Mouse (Mus musculus): ENCODE measurements around the gene Aebp2. TPM values are rescaled to one million over a fixed set of nuclear protein-coding genes. Genes with fewer than 3 reads are reported as not detected.
"Not testable (repeated sequence)": the region's sequence is repeated elsewhere in the genome, so short reads cannot be mapped to it uniquely, and the experiment has no call there.

Gene Aebp2
- polyA plus RNA-seq (2014; fragmentation: Nextera tagmentation; extraction: Ambion mirVana) = 11.3 and 11.6 TPM in 2 replicates

DNA sequence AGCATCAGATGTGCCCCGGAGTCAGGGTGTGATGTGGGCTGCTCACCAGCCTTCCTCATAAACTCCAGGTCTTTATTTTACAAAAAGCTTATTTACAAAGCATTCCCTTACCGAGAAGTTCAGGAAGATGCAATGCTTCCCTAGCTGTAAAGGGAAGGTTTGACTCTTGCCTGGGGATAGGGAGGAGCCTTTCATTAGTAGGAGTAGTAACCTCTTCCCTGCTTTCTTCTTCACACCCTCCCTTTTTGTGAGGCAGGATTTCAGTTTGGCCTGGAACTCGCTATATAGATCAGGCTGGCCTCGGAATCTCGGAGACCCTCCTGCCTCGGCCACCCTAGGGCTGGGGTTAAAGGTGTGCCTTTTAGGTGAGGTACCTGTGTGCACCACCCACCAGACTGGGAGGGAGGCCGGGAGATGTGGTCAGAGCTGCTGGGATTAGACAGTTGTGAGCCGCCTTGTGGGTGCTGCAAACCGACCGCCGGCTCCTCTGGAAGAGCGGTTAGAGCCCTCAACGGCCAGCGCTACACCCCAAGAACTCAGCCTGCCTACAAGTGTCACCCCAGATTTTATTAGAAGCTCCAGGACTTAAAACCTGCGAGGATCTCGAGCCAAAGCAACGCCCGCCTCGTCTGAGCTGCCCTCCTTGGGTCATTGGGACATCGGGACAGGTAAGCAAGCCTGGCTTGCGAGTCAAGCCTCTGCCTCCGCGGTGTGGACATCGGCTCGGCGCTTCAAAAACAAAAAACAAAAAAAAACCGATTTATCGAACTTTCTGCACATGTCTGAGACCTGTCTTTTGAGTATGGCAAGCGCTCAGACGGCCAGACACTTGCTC, at the start of gene Aebp2:
Aebp2 (plus strand) TSS at position 273 of the 835 bp plus-strand sequence.
- Histone ChIP-seq H3K9ac (ENCODE audit: low read length) (peak within 1 kb of the TSS; percentile 99), H3K4me1 (ENCODE audit: control insufficient read depth in 2 of 2, insufficient read depth in 2 of 2, low read length in 2 of 2) (peaks cover 17 to 21% of the 10 kb centered on the region in 2 experiments), H3K27ac (replicated peaks in 1 of 2; ENCODE audit: control insufficient read depth in 1 of 2, insufficient read depth in 1 of 2, low read depth in 2 of 2, low read length in 2 of 2) (peak within 1 kb of the TSS; percentile 88 to 96), H3K9me3 (ENCODE audit: control insufficient read depth, low read length) (no peaks in the 10 kb centered on the region), H3K4me3 (ENCODE audit: control insufficient read depth in 1 of 2, insufficient read depth in 1 of 2, low read depth in 1 of 2, low read length in 2 of 2) (peak within 1 kb of the TSS; percentile 96 to 100), H3K4me2 (ENCODE audit: low read length) (peak within 1 kb of the TSS; percentile 88), H3K36me3 (ENCODE audit: control insufficient read depth, insufficient read depth, low read length) (no peaks in the 10 kb centered on the region), H3K27me3 (ENCODE audit: control insufficient read depth, insufficient read depth, low read length) (no peaks in the 10 kb centered on the region)
- 40% methylated on average over 30 of the region's 30 CpGs for WGBS
- ATAC-seq (ENCODE audit: insufficient number of reproducible peaks, insufficient read depth, low FRiP score, low read depth) = no peak

- H3K36me3 ChIP-seq (ENCODE audit: control insufficient read depth, insufficient read depth, low read length) = peaks cover 64% of the 10 kb centered on the region
Measured at GRCm38 (mm10) chr6:140574943-140575342, 47.5 kb upstream of the Aebp2 start.

DNA sequence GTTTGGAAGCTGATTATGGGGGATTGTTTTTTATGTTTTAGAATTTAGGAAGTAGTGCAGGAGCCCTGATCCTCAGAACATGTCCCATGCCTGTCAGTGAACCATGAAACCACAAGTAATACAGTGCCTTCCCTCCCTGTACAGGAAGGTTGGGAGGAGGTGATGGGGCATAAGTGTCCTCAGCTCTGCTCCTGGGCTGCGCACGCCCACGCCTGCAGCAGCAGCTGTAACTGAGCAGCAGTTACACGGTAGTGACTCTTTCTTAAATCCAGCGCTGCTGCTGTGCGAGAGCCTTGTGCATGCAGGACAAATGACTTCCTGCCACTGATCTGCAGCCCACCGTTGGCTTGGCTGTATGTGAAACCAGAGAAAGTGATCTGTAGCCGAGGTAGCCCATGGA, 46.3 kb upstream of the Aebp2 start:
- Histone ChIP-seq H3K27ac (replicated peaks in 1 of 2; ENCODE audit: control insufficient read depth in 1 of 2, insufficient read depth in 1 of 2, low read depth in 2 of 2, low read length in 2 of 2) (no peak overlapping the region), H3K36me3 (ENCODE audit: control insufficient read depth, insufficient read depth, low read length) (peaks cover 56% of the 10 kb centered on the region), H3K4me1 (ENCODE audit: control insufficient read depth in 2 of 2, insufficient read depth in 2 of 2, low read length in 2 of 2) (peaks cover 0 to 5% of the 10 kb centered on the region in 2 experiments; a peak in 1 of 4 replicates), H3K4me3 (ENCODE audit: control insufficient read depth in 1 of 2, insufficient read depth in 1 of 2, low read depth in 1 of 2, low read length in 2 of 2) (no peak overlapping the region), H3K4me2 (ENCODE audit: low read length) (no peak overlapping the region), H3K9me3 (ENCODE audit: control insufficient read depth, low read length) (no peaks in the 10 kb centered on the region), H3K9ac (ENCODE audit: low read length) (no peak overlapping the region), H3K27me3 (ENCODE audit: control insufficient read depth, insufficient read depth, low read length) (no peaks in the 10 kb centered on the region)
- WGBS = 85% methylated on average over 8 of the region's 8 CpGs
- ATAC-seq (ENCODE audit: insufficient number of reproducible peaks, insufficient read depth, low FRiP score, low read depth) = no peak

More at GRCm38 (mm10) chr6:140574943-140575342, 47.5 kb upstream of the Aebp2 start:
- H3K27me3 ChIP-seq (ENCODE audit: control insufficient read depth, insufficient read depth, low read length) = no peaks in the 10 kb centered on the region
- H3K4me1 ChIP-seq (ENCODE audit: control insufficient read depth in 2 of 2, insufficient read depth in 2 of 2, low read length in 2 of 2) = peaks cover 0 to 10% of the 10 kb centered on the region in 2 experiments; a peak in 2 of 4 replicates
- no peak overlapping the region for H3K9ac ChIP-seq (ENCODE audit: low read length)
- H3K4me3 ChIP-seq (ENCODE audit: control insufficient read depth in 1 of 2, insufficient read depth in 1 of 2, low read depth in 1 of 2, low read length in 2 of 2) = no peak overlapping the region
- no peak for ATAC-seq (ENCODE audit: insufficient number of reproducible peaks, insufficient read depth, low FRiP score, low read depth)
- H3K9me3 ChIP-seq (ENCODE audit: control insufficient read depth, low read length) = no peaks in the 10 kb centered on the region
- WGBS = 94% methylated on average over 3 of the region's 3 CpGs
- no peak overlapping the region for H3K27ac ChIP-seq (replicated peaks in 1 of 2; ENCODE audit: control insufficient read depth in 1 of 2, insufficient read depth in 1 of 2, low read depth in 2 of 2, low read length in 2 of 2)
- H3K4me2 ChIP-seq (ENCODE audit: low read length) = no peak overlapping the region

DNA sequence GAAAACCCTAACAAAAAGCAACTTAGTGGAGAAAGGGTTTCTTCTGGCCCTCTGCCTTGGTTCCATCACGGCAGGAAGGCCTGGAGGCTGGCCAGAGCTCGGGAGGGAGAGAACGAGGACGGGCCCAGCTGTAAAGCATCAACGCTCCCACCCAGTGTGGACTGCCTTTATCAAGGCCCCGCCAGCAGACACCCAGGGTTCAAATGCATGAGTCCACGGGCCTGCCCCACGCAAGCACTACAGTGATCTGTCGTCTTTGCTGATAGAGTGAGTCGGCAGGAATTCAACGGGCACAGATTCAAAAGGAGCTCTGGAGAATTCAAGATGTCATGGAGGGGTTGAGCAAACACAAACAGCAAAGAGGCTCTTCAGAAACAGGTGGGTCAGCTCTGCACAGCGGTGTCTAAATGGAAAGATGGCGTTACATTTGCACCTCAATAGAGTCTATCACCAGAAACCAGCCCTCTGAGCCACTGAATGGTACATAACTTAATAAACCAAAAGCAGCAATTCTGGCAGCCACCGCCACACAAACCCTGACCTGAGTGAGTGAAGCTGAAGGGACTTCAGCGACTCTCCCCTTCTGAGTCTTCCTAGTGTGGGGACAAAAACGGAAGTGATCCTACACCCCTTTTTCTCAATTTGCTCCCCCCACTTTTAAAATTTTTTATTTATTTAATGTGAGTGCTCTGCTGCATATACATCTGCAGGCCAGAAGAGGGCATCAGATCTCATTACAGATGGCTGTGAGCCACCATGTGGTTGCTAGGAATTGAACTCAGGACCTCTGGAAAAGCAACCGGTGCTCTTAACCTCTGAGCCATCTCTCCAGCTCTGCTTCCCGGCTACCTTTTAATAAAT, 45.3 kb upstream of the Aebp2 start:
- peaks cover 52% of the 10 kb centered on the region for H3K36me3 ChIP-seq (ENCODE audit: control insufficient read depth, insufficient read depth, low read length)
- no peaks in the 10 kb centered on the region for H3K9me3 ChIP-seq (ENCODE audit: control insufficient read depth, low read length)
- no peaks in the 10 kb centered on the region for H3K27me3 ChIP-seq (ENCODE audit: control insufficient read depth, insufficient read depth, low read length)
- ATAC-seq (ENCODE audit: insufficient number of reproducible peaks, insufficient read depth, low FRiP score, low read depth) = peak; percentile 64; the same call in 1 of the 2 replicates
- H3K4me2 ChIP-seq (ENCODE audit: low read length) = no peak overlapping the region
- H3K9ac ChIP-seq (ENCODE audit: low read length) = no peak overlapping the region
- no peak overlapping the region for H3K27ac ChIP-seq (replicated peaks in 1 of 2; ENCODE audit: control insufficient read depth in 1 of 2, insufficient read depth in 1 of 2, low read depth in 2 of 2, low read length in 2 of 2)
- H3K4me3 ChIP-seq (ENCODE audit: control insufficient read depth in 1 of 2, insufficient read depth in 1 of 2, low read depth in 1 of 2, low read length in 2 of 2) = no peak overlapping the region
- H3K4me1 ChIP-seq (ENCODE audit: control insufficient read depth in 2 of 2, insufficient read depth in 2 of 2, low read length in 2 of 2) = peaks cover 0 to 5% of the 10 kb centered on the region in 2 experiments; a peak in 1 of 4 replicates
- 51% methylated on average over 18 of the region's 18 CpGs for WGBS

- ATAC-seq (ENCODE audit: insufficient number of reproducible peaks, insufficient read depth, low FRiP score, low read depth) = no peak
- H3K4me2 ChIP-seq (ENCODE audit: low read length) = no peak overlapping the region
- 92% methylated on average over 4 of the region's 4 CpGs for WGBS
- no peak overlapping the region for H3K27ac ChIP-seq (replicated peaks in 1 of 2; ENCODE audit: control insufficient read depth in 1 of 2, insufficient read depth in 1 of 2, low read depth in 2 of 2, low read length in 2 of 2)
- no peaks in the 10 kb centered on the region for H3K9me3 ChIP-seq (ENCODE audit: control insufficient read depth, low read length)
- H3K36me3 ChIP-seq (ENCODE audit: control insufficient read depth, insufficient read depth, low read length) = peaks cover 49% of the 10 kb centered on the region
- no peak overlapping the region for H3K4me3 ChIP-seq (ENCODE audit: control insufficient read depth in 1 of 2, insufficient read depth in 1 of 2, low read depth in 1 of 2, low read length in 2 of 2)
- peaks cover 0 to 5% of the 10 kb centered on the region in 2 experiments; a peak in 1 of 4 replicates for H3K4me1 ChIP-seq (ENCODE audit: control insufficient read depth in 2 of 2, insufficient read depth in 2 of 2, low read length in 2 of 2)
- H3K27me3 ChIP-seq (ENCODE audit: control insufficient read depth, insufficient read depth, low read length) = no peaks in the 10 kb centered on the region
- H3K9ac ChIP-seq (ENCODE audit: low read length) = no peak overlapping the region
Measured at GRCm38 (mm10) chr6:140577822-140578170, 44.7 kb upstream of the Aebp2 start.

GRCm38 (mm10) chr6:140578985-140579384, 43.5 kb upstream of the Aebp2 start:
- not testable (repeated sequence) for H3K27ac ChIP-seq (replicated peaks in 1 of 2; ENCODE audit: control insufficient read depth in 1 of 2, insufficient read depth in 1 of 2, low read depth in 2 of 2, low read length in 2 of 2); H3K4me3 ChIP-seq (ENCODE audit: control insufficient read depth in 1 of 2, insufficient read depth in 1 of 2, low read depth in 1 of 2, low read length in 2 of 2); H3K27me3 ChIP-seq (ENCODE audit: control insufficient read depth, insufficient read depth, low read length); H3K4me2 ChIP-seq (ENCODE audit: low read length); H3K9me3 ChIP-seq (ENCODE audit: control insufficient read depth, low read length); H3K9ac ChIP-seq (ENCODE audit: low read length); ATAC-seq (ENCODE audit: insufficient number of reproducible peaks, insufficient read depth, low FRiP score, low read depth); H3K4me1 ChIP-seq (ENCODE audit: control insufficient read depth in 2 of 2, insufficient read depth in 2 of 2, low read length in 2 of 2)
- H3K36me3 ChIP-seq (ENCODE audit: control insufficient read depth, insufficient read depth, low read length) = peaks cover 46% of the 10 kb centered on the region

GRCm38 (mm10) chr6:140580170-140580569, 42.3 kb upstream of the Aebp2 start:
- 61% methylated on average over 4 of the region's 4 CpGs for WGBS
- H3K36me3 ChIP-seq (ENCODE audit: control insufficient read depth, insufficient read depth, low read length) = peaks cover 43% of the 10 kb centered on the region
- no peak overlapping the region for H3K27ac ChIP-seq (replicated peaks in 1 of 2; ENCODE audit: control insufficient read depth in 1 of 2, insufficient read depth in 1 of 2, low read depth in 2 of 2, low read length in 2 of 2)
- no peak overlapping the region for H3K9ac ChIP-seq (ENCODE audit: low read length)
- no peaks in the 10 kb centered on the region for H3K9me3 ChIP-seq (ENCODE audit: control insufficient read depth, low read length)
- H3K27me3 ChIP-seq (ENCODE audit: control insufficient read depth, insufficient read depth, low read length) = no peaks in the 10 kb centered on the region
- H3K4me3 ChIP-seq (ENCODE audit: control insufficient read depth in 1 of 2, insufficient read depth in 1 of 2, low read depth in 1 of 2, low read length in 2 of 2) = no peak overlapping the region
- no peak for ATAC-seq (ENCODE audit: insufficient number of reproducible peaks, insufficient read depth, low FRiP score, low read depth)
- peaks cover 0 to 5% of the 10 kb centered on the region in 2 experiments; a peak in 1 of 4 replicates for H3K4me1 ChIP-seq (ENCODE audit: control insufficient read depth in 2 of 2, insufficient read depth in 2 of 2, low read length in 2 of 2)
- H3K4me2 ChIP-seq (ENCODE audit: low read length) = no peak overlapping the region

Data from heart, embryonic 14.5 days (tissue).